Mouse (Mus musculus) limb, embryonic 14.5 days (tissue): ENCODE results near the gene Hapln3. TPM values are rescaled to one million over a fixed set of nuclear protein-coding genes. Genes with fewer than 3 reads are reported as not detected.

ENCODE experiments used
- ATAC-seq: fragments of 200-750 bp; cut with Nextera tagmentation; 2 replicates; pipeline ENCODE4 v1.8.0; 2017; ENCODE audit warnings: low read depth, moderate number of reproducible peaks, moderate TSS enrichment; ENCODE audit not compliant: low FRiP score
- DNase-seq: peaks from one replicate; pipeline ENCODE4 v3.0.0-alpha.2; 2015; ENCODE audit warnings: low spot score
- H3K27ac ChIP-seq: fragments of 300-500 bp; sonication (generic); replicated peaks from 2 replicates; pipeline ENCODE4 v1.5.1; 2014; ENCODE audit warnings: low read depth, mild to moderate bottlenecking, low read length, moderate library complexity, mixed read lengths
- H3K27me3 ChIP-seq: fragments of 300-500 bp; sonication (generic); 2 replicates; pipeline ENCODE4 v1.6.1; 2014; ENCODE audit warnings: low read length, mixed read lengths; ENCODE audit not compliant: control insufficient read depth, insufficient read depth
- H3K36me3 ChIP-seq: fragments of 300-500 bp; sonication (generic); 2 replicates; pipeline ENCODE4 v1.6.1; 2014; ENCODE audit warnings: mild to moderate bottlenecking, low read length, moderate library complexity, mixed read lengths; ENCODE audit not compliant: control insufficient read depth, insufficient read depth
- H3K4me1 ChIP-seq: fragments of 300-500 bp; sonication (generic); 2 replicates; pipeline ENCODE4 v1.6.1; 2014; ENCODE audit warnings: antibody characterized with exemption, low read length, mixed read lengths; ENCODE audit not compliant: control insufficient read depth, insufficient read depth
- H3K4me2 ChIP-seq: fragments of 300-500 bp; sonication (generic); replicated peaks from 2 replicates; pipeline ENCODE4 v1.6.1; 2014; ENCODE audit warnings: low read depth, mild to moderate bottlenecking, low read length, moderate library complexity; ENCODE audit not compliant: severe bottlenecking
- H3K4me3 ChIP-seq: fragments of 300-500 bp; sonication (generic); replicated peaks from 2 replicates; pipeline ENCODE4 v1.5.1; 2014; ENCODE audit warnings: low read length
- H3K9ac ChIP-seq: fragments of 300-500 bp; sonication (generic); 2 replicates; pipeline ENCODE4 v1.6.1; 2014; ENCODE audit warnings: mild to moderate bottlenecking, low read depth, low read length, moderate library complexity; ENCODE audit not compliant: severe bottlenecking
- H3K9me3 ChIP-seq: fragments of 300-500 bp; sonication (generic); 2 replicates; pipeline ENCODE4 v1.6.1; 2016; ENCODE audit warnings: low read length; ENCODE audit not compliant: control insufficient read depth
- POLR2A ChIP-seq: fragments of 200-500 bp; IDR thresholded peaks from 2 replicates; pipeline ENCODE4 v1.8.0; 2012; ENCODE audit warnings: inconsistent platforms, mild to moderate bottlenecking, moderate library complexity, borderline replicate concordance; ENCODE audit not compliant: insufficient read depth, insufficient read length; ENCODE audit errors: extremely low read depth
- WGBS: fragments of 180-500 bp; shearing (Covaris S2); extraction: QIAGEN DNeasy Blood & Tissue Kit; methylation state at CpG from one replicate; pipeline ENCODE4 v1.1.7; 2014; 5-methylcytosine and 5-hydroxymethylcytosine counted together
- polyA plus RNA-seq, 2 experiments: library from polyadenylated mRNA; depleted of rRNA in 1 of 2; stranded (reverse) in 1 of 2; unstranded in 1 of 2; fragments of >200 nt; fragmentation: Nextera tagmentation in 1 of 2; extraction: Ambion mirVana in 1 of 2; gene quantifications; 2 replicates each; pipeline versions ENCODE4 v1.2.1 to v1.2.3; 2012 to 2014

Hapln3 gene
- polyA plus RNA-seq (2012; rRNA removed) (2.3 and 2.9 TPM in 2 replicates), polyA plus RNA-seq (2014; fragmentation: Nextera tagmentation; extraction: Ambion mirVana) (1.5 and 1.6 TPM in 2 replicates)

- no peak within 1 kb of the TSS for H3K27ac ChIP-seq
- H3K4me3 ChIP-seq, result peak within 1 kb of the TSS; percentile 21
- TF ChIP-seq POLR2A, result no peak
- no peak for ATAC-seq
- no peaks in the 10 kb centered on the region for H3K27me3 ChIP-seq
- H3K9ac ChIP-seq, result peak within 1 kb of the TSS; percentile 28; the same call in 1 of the 2 replicates
- H3K4me1 ChIP-seq, result no peaks in the 10 kb centered on the region; the same call in 1 of the 2 replicates
- peaks cover 22% of the 10 kb centered on the region for H3K36me3 ChIP-seq
- WGBS, result 6% methylated on average over 19 of the region's 19 CpGs
- DNase-seq, result no peak
- no peaks in the 10 kb centered on the region for H3K9me3 ChIP-seq
- peak within 1 kb of the TSS; percentile 41 for H3K4me2 ChIP-seq
Observed at GRCm38 (mm10) chr7:79130843-79131444, at the start of gene Hapln3. Hapln3 (minus strand) TSS chr7:79131018.

GRCm38 (mm10) chr7:79173800-79174199, 43.0 kb upstream of the Hapln3 start:
- H3K9me3 ChIP-seq, result no peaks in the 10 kb centered on the region
- no peaks in the 10 kb centered on the region for H3K4me1 ChIP-seq
- WGBS, result 74% methylated on average over 3 of the region's 3 CpGs
- no peak overlapping the region for H3K4me2 ChIP-seq
- H3K9ac ChIP-seq, result no peak overlapping the region
- H3K36me3 ChIP-seq, result no peaks in the 10 kb centered on the region
- no peak for ATAC-seq
- no peak overlapping the region for H3K4me3 ChIP-seq
- no peak overlapping the region for H3K27ac ChIP-seq
- DNase-seq, result no peak
- no peak for TF ChIP-seq POLR2A
- no peaks in the 10 kb centered on the region for H3K27me3 ChIP-seq

- no peak for ATAC-seq
- H3K4me3 ChIP-seq, result no peak overlapping the region
- H3K27ac ChIP-seq, result peak overlapping the region; percentile 48; the same call in 1 of the 2 replicates
- H3K36me3 ChIP-seq, result no peaks in the 10 kb centered on the region
- H3K9ac ChIP-seq, result no peak overlapping the region
- no peaks in the 10 kb centered on the region for H3K27me3 ChIP-seq
- DNase-seq, result no peak
- H3K4me1 ChIP-seq, result no peaks in the 10 kb centered on the region
- H3K9me3 ChIP-seq, result no peaks in the 10 kb centered on the region
- no peak overlapping the region for H3K4me2 ChIP-seq
- no peak for TF ChIP-seq POLR2A
- 84% methylated on average over 1 of the region's 1 CpGs for WGBS
Observed at GRCm38 (mm10) chr7:79171782-79172181, 41.0 kb upstream of the Hapln3 start.

GRCm38 (mm10) chr7:79167006-79167562, 36.3 kb upstream of the Hapln3 start:
- 89% methylated on average over 14 of the region's 14 CpGs for WGBS
- no peaks in the 10 kb centered on the region for H3K4me1 ChIP-seq
- no peak overlapping the region for H3K4me3 ChIP-seq
- ATAC-seq (no peak), DNase-seq (no peak)
- no peaks in the 10 kb centered on the region for H3K36me3 ChIP-seq
- H3K27me3 ChIP-seq, result no peaks in the 10 kb centered on the region
- H3K9ac ChIP-seq, result no peak overlapping the region
- H3K9me3 ChIP-seq, result peaks cover 6% of the 10 kb centered on the region; the same call in 1 of the 2 replicates
- no peak overlapping the region for H3K4me2 ChIP-seq
- TF ChIP-seq POLR2A, result no peak
- no peak overlapping the region for H3K27ac ChIP-seq

GRCm38 (mm10) chr7:79159406-79159805, 28.6 kb upstream of the Hapln3 start:
- Histone ChIP-seq H3K27me3 (no peaks in the 10 kb centered on the region), H3K4me1 (no peaks in the 10 kb centered on the region), H3K27ac (no peak overlapping the region), H3K4me3 (no peak overlapping the region), H3K9ac (no peak overlapping the region), H3K9me3 (peaks cover 6% of the 10 kb centered on the region; the same call in 1 of the 2 replicates), H3K4me2 (no peak overlapping the region), H3K36me3 (no peaks in the 10 kb centered on the region)
- no peak for TF ChIP-seq POLR2A
- 68% methylated on average over 1 of the region's 1 CpGs for WGBS
- DNase-seq (no peak), ATAC-seq (no peak)
